Mouse (Mus musculus): Measurements from ENCODE around the gene Sult6b2. TPM values are rescaled to one million over a fixed set of nuclear protein-coding genes. Genes with fewer than 3 reads are reported as not detected.

The Sult6b2 gene
- polyA plus RNA-seq (2014; fragmentation: Illumina TruSeq; extraction: RNeasy Lipid Tissue Mini Kit (QIAGEN cat#74804); ENCODE audit: low read depth, low replicate concordance) = 0.13 TPM

DNA sequence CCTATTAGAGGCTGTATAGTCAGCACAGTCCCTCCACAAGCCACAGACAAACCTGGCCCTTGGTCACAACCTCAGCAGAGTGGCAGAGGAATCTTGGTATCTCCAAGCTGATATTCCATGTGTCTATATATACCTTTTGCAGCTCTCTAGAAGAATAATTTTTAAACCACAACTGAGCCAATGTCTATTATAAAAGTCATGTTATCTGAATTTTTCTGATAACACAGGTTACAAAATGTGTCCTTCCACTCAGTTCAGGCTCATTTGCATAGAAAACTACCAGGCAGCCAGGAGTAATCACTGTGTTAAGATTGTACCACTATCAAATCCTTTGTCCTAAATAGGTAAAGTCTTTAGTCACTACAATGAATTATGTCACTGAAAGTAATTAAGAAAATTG lies at the start of gene Sult6b2:
Gene Sult6b2 (minus strand): TSS at position 101 of the 400 bp plus-strand sequence.

DNA sequence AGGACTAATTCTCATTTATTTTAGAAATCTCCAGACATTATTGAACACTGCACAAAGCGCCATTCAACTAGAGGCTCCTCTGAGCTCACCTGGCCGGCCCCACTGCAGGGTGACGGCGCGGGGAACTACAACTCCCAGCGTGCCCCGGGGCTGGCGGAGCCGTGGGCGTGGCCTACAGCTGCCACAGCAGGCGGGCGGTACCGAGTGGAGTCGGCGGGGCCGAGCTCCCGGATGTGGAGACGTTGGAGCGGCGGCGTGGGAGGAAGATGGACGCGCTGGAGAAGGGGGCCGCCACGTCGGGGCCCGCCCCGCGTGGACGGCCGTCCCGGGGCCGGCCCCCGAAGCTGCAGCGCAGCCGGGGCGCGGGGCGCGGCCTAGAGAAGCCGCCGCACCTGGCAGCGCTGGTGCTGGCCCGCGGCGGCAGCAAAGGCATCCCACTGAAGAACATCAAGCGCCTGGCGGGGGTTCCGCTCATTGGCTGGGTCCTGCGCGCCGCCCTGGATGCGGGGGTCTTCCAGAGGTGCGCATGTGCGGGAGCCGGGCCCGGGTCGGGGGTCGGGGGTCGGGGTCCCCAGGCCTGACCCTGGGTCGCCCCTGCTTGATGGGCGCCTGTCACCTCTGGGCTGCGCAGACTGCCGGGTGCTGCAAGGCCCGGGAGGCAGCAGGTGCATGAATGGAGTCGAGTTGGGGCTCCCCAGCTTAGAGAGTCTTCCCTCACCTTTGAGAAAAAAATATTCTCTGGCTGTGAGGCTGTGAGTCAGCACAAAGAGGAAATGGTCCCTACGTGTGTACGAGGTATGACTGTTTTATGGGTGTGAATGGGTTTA lies 47.6 kb downstream of the Sult6b2 start, which contains the start of gene Cmas:
Gene Cmas (plus strand): TSS at position 180 of the 827 bp plus-strand sequence.

Other genes starting within 250 kb of the Sult6b2 start
- gene Kcnj8, start 232.9 kb downstream of the Sult6b2 start, polyA plus RNA-seq (2014; fragmentation: Illumina TruSeq; extraction: RNeasy Lipid Tissue Mini Kit (QIAGEN cat#74804); ENCODE audit: low read depth, low replicate concordance) = 0.27 TPM
- gene Abcc9, start 102.2 kb downstream of the Sult6b2 start, polyA plus RNA-seq (2014; fragmentation: Illumina TruSeq; extraction: RNeasy Lipid Tissue Mini Kit (QIAGEN cat#74804); ENCODE audit: low read depth, low replicate concordance) = 1.5 TPM
- 51.1 TPM for gene Cmas, start 47.8 kb downstream of the Sult6b2 start, polyA plus RNA-seq (2014; fragmentation: Illumina TruSeq; extraction: RNeasy Lipid Tissue Mini Kit (QIAGEN cat#74804); ENCODE audit: low read depth, low replicate concordance)
- gene St8sia1, start 159.9 kb upstream of the Sult6b2 start, polyA plus RNA-seq (2014; fragmentation: Illumina TruSeq; extraction: RNeasy Lipid Tissue Mini Kit (QIAGEN cat#74804); ENCODE audit: low read depth, low replicate concordance) = 4.4 TPM